Mouse (Mus musculus) G1E (cell line): ENCODE data around the gene Kbtbd13.

Experiments
- CTCF ChIP-seq: IDR thresholded peaks from 2 replicates; pipeline ENCODE4 v1.5.1; 2012; ENCODE audit warnings: low read depth, low read length, inconsistent platforms, mixed read lengths
- GATA1 ChIP-seq: IDR thresholded peaks from 2 replicates; pipeline ENCODE4 v1.6.1; 2012; ENCODE audit warnings: borderline replicate concordance, low read length, inconsistent platforms, mixed read lengths
- TAL1 ChIP-seq: conservative IDR thresholded peaks from 2 replicates; pipeline ENCODE4 v1.6.1; 2012; ENCODE audit warnings: low read depth, low read length, inconsistent platforms, mixed read lengths

GRCm38 (mm10) chr9:65390752-65391612, 470 bp downstream of the Kbtbd13 start:
- no peak for TF ChIP-seq GATA1
- TF ChIP-seq CTCF: no peak
- TF ChIP-seq TAL1: no peak
